Mouse (Mus musculus) mouse embryonic stem cell (cell line): ENCODE results near the gene Ccdc148.

Experiments
- in situ Hi-C, 2 experiments: fragments of 300-500 bp; cut with MboI; formaldehyde crosslinking; loops; 1 replicate in 1 of 2; 3 replicates in 1 of 2; pipeline ENCODE4 v1.14.3; 2019 to 2020; ENCODE audit warnings: low sequenced_read_pairs in 2 of 2, low pct_unique_long_range_greater_than_20kb in 1 of 2, mixed read lengths in 1 of 2; ENCODE audit not compliant: unreplicated experiment in 1 of 2

Gene Ccdc148

DNA sequence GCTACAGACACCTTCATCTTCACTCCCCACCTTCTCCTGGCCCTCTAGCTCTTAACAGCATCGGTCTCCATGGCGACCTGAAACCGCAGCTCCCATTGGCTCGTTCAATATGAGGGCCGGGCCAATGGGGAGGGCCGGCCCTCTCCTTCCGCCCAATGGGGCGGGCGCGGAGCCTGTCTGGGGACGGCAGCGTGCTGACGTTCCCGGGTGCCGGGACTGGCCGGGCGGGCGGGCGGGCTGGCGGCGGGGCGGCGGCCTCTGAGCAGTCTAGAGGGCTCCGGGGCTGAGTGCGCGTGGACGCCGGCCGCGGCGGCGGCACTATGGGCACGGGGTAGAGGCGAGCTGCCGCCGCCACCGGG lies at the start of gene Ccdc148, which contains the start of gene Pkp4:
Gene Ccdc148, minus strand, starts transcription at position 79 of the 359 bp plus-strand sequence.
Gene Pkp4, plus strand, starts transcription at position 246 of the 359 bp plus-strand sequence.
- in situ Hi-C loops = no loop called here

DNA sequence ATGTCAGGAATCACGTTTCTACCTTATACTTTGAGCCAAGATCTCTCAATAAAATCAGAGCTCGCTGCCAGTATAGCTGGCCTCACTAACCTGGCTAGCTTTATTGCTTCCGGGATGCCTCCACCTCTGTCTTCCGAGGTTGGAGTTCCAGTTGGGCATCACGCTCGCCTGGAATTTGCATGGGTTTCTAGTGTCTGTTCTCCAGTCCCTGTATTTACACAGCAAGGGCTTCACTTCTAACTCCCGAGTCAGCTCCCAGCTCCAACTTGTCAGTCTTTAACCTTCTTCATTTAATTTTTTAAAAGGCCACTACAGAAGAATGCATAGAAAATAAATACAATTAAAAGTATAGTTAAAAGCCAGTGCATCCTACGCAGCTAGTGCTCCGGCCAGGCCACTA lies 47.8 kb upstream of the Ccdc148 start:
- in situ Hi-C loops = no loop called here

DNA sequence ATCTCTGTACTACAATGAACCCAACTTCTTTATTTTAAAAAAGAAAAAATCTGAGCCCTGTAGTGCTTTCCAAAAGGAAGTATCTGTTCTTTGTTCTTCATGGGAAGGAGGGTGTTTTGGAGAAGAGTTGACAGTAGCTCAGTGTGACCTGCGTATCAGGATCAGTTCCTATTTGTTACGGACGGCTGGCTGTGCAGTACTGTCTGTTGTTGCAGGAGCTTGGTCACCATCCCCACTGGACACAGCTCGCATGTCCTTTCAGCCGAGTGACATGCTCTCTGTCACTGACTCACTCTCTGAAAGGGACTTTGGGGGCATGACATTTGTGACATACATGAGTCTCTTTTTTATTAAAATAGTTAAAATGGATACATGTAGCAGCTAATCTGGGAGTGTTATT lies 47.2 kb upstream of the Ccdc148 start:
- in situ Hi-C loops = no loop called here

DNA sequence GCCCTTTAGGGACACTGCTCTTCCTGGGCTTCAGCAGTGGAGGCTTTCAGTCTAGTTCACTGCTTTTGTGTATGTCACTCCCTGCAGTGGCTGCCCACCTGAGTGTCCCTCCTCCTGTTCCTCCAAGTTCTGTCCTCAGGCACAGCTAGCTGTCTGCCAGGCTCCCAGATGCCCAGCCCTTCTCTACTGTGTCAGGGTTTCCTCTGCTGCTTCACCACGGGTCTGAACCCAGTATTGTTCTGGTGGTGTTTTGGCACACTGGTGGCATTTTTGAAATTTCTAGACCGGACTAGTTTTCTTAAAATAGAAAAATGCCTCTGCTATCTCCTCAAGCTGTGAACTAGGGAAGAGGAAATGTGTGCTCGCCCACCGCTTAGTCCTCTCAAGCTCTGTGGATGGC lies 46.8 kb upstream of the Ccdc148 start:
- in situ Hi-C loops = no loop called here

DNA sequence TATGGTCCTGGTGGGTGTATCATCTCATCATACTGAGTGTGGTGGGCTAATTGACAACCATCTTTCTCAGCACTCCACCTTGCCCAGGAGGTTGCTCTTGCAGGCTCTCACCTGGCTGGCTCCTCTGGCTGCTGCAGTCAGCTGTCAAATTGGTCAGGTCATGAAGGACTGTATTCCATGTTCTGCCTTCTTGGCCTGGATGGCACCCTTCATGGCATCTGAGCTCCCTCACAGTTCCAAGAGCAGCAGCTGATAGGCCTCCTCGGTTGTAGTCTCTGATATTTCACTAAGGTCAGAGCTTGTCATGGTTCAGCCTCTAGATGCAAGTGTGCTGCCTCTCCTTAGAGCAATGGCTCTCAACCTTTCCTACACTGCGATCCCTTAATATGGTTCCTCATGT lies 45.7 kb upstream of the Ccdc148 start:
- in situ Hi-C loops = no loop called here

DNA sequence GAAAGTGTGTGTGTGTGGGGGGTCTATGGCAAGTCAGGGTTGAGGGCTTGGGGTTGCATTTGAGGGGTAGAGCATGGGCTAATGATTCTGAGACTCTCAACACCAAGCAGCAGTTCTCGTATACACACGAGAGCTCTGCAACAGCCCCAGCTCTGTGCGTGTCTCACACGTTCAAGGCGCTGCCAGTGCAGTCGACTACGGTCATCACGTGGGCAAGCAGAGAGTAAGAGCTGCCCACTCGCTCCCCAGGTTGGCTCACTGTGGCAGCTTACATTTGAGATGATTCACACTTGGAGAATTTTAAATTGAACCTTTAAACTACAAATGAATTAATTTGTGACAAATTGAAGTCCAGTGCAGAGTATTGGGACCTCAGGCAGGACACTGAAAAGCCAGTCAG lies 44.6 kb upstream of the Ccdc148 start:
- in situ Hi-C loops = no loop called here

DNA sequence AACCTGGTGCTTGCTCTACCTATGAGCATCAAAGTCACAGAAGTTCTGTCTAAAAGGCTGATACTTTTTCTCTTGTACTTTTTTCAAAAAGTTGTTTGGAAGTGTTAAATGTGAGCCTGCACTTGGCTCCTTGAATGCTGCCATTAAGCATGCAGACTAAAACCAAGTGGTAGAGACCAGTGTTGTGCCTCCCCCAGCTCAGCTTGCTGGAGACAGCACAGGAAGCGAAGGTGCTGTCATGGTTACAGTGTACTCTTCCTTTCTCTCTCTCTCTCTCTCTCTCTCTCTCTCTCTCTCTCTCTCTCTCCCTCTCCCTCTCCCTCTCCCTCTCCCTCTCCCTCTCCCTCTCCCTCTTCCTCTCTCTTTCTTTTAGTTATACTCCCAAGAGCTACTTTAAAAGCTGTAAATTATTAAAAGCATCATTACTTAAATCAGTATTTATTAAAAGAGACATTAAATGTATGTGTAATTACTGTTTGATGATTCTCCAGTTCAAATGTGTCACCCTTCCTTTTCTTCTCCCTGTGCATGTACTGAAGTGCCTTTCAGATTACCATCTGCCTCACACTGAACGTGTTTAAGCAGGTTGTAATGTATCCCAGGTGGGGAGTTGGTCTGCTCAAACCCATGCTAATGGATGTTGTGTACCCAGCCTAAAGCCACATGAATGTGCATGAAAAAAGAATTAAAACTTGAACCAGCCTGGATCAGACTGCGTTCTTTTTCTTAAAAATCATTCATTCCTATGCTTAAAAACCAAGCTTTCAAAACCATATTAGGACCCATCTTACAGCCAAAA lies 43.3 kb upstream of the Ccdc148 start:
- in situ Hi-C loops = no loop called here

DNA sequence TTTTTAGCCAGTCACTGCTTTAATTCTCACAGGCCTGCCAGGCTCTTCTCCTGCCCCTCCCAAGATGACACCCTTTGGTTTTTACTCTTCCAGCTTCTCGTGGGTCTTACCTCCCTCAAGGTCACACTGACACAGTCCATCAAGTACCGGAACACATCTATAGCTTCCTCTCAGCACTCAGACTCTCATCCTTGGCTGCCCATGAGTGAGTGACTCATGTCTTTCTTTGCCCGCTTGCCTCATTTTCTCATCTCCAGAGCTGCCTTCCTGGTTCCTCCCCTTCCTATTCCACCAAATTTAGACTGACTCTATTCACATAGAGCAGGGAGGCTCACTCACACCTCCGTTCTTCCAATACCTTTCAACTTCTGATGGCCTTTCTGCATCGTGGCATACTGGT lies 42.4 kb upstream of the Ccdc148 start:
- in situ Hi-C loops = no loop called here

DNA sequence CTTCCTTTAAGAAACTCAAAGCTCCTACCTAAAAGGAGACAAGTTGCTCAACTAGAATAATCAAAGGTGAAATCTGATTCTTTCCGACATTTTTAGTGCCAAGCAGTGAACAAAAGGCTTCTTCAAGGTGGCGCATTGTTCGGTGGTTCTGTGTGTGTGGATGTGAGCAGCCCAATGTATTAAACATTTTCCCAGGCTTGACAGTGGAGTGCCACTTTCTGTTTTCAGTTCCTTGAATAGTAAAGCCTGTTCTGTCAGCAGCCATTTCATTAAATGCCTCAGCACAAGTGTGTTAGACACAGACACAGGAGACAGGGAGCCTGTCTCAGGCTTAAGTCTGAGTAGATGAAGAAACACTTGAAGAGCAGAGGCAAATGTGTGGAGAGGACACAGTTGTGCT lies 40.0 kb upstream of the Ccdc148 start:
- in situ Hi-C loops = no loop called here

DNA sequence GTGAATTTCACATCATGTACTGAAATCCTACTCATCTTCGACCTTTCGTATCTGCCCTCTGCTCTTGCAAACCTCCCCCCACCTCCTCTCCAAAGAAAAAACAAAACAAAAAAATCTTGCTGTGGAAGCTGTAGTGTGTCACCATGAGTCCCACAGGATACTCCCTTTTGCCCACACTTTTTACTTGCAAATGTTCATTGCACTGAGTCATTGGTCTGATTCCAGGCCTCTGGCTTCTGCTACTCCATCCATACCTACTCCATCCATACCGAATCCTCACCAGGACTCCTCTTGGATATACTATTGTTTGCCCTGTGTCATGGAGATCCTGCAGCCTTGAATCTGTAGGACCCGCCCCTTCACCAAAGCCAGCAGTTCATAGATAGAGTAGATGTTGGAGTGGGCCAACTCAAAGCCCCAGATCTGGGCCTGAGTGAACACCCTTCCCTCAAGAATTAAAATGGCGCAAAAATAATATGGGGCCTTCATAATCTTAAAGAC lies 39.0 kb upstream of the Ccdc148 start:
- in situ Hi-C loops = no loop called here

DNA sequence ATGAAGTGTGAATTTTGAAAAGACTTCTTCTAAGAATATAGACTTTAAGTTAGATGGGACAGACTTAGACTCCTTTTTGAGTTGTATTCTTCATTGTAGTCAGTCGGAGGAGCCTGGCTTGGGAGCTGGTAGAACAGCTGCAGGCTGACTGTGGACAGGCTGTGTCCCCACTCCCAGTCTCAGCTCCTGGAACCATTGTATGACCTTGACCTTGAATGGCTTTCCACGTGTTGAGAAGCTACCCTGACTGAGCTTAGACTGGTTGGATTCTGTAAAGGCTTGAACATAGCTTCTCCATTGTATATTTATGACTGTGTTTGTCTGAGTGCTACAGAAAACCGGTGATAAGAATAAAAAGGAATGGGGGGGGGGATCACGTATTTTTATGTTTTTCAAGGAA lies 36.7 kb upstream of the Ccdc148 start:
- in situ Hi-C loops = no loop called here

DNA sequence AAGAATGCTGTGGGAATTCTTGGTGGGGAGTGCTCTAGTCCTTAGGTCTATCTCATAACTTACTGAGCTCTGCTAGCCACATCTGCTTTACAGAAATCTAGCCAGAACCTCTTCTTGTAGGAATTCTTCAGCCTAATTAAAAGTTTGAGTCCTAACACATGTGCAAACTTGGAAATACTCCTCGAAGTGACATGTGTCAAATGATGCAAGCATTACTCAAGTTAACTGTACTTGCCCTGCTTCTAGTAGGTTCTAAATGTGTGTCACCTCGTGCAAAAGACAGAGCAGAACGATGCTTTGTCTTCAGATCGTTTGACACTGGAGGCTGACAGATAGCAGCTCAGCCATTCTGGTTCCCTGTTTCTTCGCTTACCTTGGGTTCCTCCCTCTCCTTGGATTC lies 32.6 kb upstream of the Ccdc148 start:
- in situ Hi-C loops = no loop called here

DNA sequence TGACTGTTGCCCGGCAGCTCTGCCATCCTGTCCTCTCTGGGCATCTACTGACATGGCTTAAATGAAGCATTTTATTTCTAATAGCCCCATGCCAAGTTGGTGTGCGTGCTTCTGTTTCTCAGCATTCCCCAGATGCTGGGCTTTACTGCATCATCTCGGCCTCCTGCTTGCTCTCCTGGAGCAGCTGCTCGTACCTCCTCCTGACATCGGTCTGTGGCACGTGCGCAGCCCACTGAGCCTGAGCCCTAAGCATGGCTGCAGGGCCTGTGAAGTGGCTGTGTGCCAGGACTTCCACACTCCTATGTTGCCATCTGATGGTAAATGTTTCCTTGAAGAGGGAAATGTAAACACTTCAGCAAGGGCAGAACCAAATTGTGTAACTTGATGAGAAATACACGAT lies 31.0 kb upstream of the Ccdc148 start:
- in situ Hi-C loops = no loop called here

DNA sequence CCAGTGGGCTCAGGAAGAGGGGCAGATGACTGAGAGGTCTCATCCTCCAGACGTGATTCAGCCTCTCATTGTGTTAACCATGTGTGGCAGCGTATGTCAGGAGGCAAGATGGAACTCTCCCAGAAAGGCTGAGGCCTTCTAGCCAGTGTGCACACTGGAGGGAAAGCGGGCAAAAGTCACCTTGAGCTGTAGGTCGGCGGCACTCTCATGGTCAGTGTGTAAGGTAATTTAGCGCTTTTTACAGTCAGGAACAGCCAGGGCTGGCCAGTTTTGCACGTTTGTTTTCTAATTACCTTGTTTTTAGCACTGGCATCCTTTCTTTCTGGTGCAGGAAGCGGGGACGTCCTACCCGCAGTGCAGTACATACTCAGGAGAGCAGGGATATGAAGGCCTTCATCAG lies 29.7 kb upstream of the Ccdc148 start:
- in situ Hi-C loops = no loop called here

DNA sequence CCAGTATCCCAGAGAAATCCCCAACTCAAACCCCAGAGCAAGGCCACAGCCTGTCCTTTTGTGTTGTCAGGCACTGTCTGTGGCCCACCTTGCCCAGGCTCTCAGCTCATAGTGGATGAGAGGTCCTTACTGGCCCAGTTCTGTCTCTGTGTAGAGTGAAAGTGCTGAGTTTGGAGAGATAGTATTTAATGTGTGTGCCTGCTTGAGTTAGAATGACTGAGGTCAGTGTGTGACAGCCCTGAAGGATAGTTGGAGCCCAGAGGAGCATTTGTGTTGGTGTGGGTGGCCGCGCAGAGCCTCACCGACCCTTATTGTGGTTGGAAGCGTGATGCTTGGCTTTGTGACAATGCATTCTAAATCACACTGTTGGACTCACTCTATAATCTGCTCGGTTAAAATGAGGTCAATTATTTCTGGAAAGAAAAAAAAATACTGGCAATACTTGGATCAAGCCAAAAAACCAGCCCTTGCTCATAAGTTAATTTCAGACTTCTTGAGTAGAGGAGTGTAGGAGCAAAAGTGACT lies 29.2 kb upstream of the Ccdc148 start:
- in situ Hi-C loops = no loop called here

DNA sequence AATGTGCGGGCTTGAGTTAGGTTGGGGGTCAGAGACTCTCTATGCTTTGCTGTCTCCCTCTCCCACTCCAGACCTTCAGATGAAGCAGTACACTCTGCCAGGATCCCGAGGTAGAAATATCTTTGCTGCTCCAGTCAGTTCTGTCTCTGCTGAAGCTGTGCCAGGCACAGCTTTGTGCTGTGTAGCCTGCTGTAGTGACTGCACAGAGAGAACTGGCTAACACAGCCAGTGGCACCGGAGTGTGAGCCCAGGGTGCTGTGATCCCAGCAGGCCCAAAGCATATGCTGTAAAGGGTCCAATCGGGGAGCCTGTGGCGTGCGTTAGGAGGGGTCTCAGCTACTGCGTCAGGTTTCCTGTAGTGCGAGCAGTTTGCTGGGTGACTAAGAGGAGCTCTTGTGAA lies 27.8 kb upstream of the Ccdc148 start:
- in situ Hi-C loops = no loop called here

DNA sequence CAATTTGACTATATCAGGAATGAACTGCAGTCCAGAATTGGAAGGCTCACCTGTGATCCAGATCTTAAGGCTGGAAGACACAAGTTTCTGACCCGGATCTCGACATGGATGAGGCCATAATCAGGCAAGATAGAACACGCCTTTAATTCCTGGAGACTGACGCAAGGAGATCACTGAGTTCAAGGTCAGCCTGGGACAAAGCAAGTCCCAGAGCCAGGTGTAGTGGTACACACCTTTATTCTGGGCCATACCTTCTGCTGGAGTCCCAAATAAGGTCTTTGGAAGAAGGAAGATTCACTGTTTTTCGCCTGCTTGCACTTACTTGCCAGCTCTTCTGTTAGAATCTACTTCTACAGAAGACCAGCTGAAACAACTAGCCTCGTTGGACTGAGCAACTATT lies 26.5 kb upstream of the Ccdc148 start:
- in situ Hi-C loops = no loop called here

DNA sequence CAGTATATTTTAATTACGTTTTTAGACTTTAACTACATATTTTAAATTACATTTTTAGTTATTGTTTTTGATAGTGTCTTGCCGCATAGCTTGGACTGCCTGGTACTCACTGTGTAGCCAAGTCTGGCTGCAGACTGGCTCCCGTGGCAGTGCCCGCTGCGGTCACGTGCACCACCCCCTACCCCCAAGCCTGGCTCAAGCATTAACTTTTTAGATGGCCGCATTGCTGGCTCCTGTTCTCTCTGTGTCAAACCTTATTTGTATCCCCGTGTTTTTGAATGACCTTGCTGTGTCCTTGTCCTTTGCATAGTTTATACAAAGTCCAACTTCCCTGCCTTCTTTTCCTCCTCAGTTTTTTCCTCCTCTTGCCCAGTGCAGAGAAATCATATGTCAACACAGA lies 25.6 kb upstream of the Ccdc148 start:
- in situ Hi-C loops = no loop called here

DNA sequence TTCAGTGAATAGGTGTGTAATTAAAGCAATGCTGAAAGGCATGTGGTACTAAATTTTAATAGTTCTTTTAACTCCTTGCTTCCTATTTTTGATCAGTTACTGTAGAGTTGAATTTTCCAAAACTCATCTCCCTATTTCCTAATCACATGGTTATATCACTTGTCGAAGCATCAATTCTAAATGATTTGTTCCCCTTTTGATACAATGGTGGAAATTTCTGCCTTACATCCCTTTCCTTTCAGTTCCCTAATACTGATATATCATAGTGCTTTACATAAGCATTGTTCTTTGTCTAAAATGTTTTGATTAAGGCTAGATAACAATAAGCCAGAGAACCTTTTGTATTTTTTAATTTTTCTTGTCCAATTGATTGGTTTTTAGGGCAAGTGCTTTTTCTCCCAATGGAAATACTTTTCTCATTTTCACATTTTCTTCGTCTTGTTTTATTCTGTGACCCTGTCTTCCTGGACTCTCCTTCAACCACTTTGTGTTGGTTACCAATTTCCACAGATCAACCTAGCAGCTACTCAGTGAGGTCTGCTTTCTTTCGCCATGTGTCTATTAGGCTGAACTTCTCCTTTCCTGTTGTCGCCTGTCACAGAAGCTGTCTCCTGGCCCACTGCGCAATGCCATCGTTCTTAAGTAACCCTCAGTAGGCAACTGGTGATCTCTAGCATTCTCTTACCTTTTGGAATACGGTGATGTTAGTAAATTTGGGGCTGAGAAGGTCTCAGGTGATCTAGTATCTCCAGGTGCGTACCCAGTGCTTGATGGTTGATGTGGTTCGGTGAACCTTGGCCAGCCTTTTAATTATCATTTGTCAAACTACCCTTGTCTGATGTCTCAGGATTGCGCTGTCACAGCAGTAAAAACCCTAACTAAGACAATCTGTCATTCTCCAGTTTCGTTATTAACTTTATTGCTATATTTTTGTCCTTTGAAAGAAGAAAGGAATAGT lies 23.9 kb upstream of the Ccdc148 start:
- in situ Hi-C loops = no loop called here
